Mouse (Mus musculus) 3134 (cell line): ENCODE measurements around the gene Dvl1.

Experiments
- DNase-seq: peaks from one replicate; pipeline ENCODE4 v3.0.0-alpha.2; 2011; ENCODE audit warnings: low spot score; ENCODE audit not compliant: insufficient read length; ENCODE audit errors: extremely low read depth

Gene Dvl1

GRCm38 (mm10) chr4:155846871-155847578, at the start of gene Dvl1:
TSS of gene Dvl1 (plus strand) at chr4:155847402.
- peak; percentile 84 for DNase-seq

- no peak for DNase-seq
Measured at GRCm38 (mm10) chr4:155802075-155802474, 45.1 kb upstream of the Dvl1 start.

GRCm38 (mm10) chr4:155802741-155803339, 44.4 kb upstream of the Dvl1 start, which contains the start of gene Mrpl20:
TSS of gene Mrpl20 (plus strand) at chr4:155802878.
- no peak for DNase-seq

- DNase-seq: peak; percentile 89
Measured at GRCm38 (mm10) chr4:155803340-155804041, 43.7 kb upstream of the Dvl1 start.

DNA sequence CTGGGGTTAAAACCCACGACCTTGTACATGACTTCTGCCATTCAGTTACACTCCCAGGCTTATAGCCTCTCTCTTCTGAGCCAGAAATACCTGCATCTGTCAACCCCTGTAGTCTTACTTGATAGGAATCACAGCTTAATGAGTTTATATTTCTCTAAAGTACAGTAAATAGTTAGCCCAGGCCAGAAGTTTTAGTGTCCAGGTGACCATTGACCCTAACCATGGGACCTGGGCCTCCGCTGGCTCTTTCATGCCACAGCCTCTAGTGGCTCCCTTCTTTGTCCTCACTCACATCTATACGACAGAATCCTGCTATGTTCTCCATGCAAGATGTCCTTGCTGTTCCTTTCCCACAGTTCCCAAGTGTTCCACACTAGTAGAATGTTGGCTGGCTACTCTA, 39.4 kb upstream of the Dvl1 start:
- DNase-seq: no peak

GRCm38 (mm10) chr4:155811929-155812664, 35.1 kb upstream of the Dvl1 start, which contains the start of gene Ccnl2:
TSS of gene Ccnl2 (plus strand) at chr4:155812489.
- peak; percentile 92 for DNase-seq

GRCm38 (mm10) chr4:155812665-155813181, 34.5 kb upstream of the Dvl1 start:
- peak; percentile 36 for DNase-seq

GRCm38 (mm10) chr4:155817533-155817932, 29.7 kb upstream of the Dvl1 start:
- DNase-seq: no peak

DNA sequence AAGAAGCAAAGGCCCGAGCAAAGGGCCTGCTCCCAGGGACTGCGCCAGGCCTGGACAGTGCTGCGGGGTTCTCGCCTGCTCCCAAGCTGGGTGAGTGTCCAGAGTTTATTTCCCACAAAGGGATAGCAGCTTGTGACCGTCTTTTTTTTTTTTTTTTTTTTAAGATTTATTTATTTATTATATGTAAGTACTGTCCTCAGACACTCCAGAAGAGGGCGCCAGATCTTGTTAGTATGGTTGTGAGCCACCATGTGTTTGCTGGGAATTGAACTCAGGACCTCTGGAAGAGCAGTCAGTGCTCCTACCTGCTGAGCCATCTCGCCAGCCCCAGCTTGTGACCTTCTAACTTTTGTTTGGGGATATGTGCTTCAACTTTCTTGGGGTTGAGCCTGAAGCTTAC, 26.2 kb upstream of the Dvl1 start:
- DNase-seq: no peak

DNA sequence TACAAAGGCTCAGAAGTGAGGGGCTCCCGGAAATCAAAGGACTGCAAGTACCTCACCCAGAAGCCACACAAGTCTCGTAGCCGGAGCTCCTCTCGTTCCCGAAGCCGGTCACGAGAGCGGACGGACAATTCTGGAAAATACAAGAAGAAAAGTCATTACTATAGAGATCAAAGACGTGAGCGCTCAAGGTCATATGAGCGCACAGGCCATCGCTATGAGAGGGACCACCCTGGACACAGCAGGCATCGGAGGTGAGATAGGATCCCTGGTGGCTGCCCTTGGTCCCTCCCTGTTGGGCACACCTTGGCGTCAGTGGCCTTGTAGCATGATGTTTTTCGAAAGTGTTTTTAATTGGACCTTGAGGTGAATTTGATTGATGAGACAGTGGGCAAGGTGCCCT, 23.8 kb upstream of the Dvl1 start:
- no peak for DNase-seq

DNA sequence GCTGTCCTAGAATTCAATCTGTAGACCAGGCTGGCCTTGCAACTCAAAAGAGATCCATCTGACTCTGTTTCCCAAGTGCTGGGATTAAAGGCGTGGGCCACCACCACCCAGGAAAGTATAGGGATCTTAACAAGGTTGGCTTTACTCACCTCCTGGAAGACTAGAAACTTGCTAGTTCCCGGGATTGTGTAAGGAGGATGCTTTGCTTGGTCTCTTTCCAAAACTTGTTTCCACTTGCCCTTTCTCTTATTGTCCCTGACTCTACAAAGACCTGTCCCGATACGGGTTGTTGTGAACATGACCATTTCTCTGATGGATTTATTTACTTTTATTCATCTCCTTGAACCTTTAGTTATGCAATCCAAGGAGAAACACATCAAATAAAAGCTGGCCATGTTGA, 17.3 kb upstream of the Dvl1 start:
- DNase-seq: no peak

- DNase-seq: no peak
Measured at GRCm38 (mm10) chr4:155830596-155830995, 16.6 kb upstream of the Dvl1 start.

DNA sequence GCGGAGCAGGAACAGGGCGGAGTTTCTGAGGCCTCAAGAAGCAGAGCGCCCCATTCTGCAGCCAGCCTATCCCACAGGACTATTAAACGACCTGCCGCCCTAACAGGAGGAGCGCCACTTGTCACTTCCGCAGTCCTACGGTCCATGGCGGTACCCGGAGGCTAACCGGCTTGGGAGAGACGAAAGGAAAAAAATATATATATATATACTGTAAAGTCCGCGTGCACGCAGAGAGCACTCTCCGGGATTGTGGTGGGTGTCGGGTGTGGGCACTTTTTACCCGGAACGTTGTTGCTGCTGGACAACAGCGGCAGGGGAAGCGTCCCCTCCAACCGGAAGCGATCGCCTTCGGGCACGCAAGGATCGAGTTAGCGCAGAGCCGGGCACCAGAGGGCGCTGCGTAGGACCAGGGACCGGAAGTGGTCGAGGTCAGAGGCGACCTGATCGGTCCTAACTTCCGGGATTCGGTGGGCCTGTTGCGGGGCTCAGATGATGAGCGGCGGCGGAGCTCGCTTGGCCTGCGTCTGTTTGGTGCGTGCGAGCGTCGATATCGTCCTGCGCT, 15.9 kb upstream of the Dvl1 start, which contains the start of gene Aurkaip1:
Aurkaip1 (plus strand) TSS at position 68 of the 562 bp plus-strand sequence.
- DNase-seq: peak; percentile 90

- DNase-seq: no peak
Measured at GRCm38 (mm10) chr4:155831831-155832230, 15.4 kb upstream of the Dvl1 start.

- no peak for DNase-seq
Measured at GRCm38 (mm10) chr4:155832321-155832720, 14.9 kb upstream of the Dvl1 start.

DNA sequence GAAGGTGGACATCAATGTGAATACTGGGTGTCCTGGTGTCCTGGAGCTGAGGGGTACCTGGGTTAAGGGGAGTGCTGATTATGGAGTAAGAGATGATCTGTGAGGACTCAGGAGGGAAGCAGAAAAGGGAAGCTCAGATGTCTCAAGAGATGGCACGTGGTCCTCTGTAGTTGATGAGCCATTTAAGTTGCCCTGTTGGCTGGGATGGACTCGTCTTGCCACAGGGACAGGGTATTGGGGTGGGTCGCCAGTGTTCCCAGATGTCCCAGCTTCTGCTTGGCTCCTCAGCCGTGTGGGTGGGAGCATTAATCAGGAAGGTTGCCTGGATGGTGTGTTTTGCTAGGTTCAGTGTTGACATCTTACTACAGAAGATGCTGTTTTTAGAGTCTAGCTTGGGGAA, 14.0 kb upstream of the Dvl1 start:
- no peak for DNase-seq

GRCm38 (mm10) chr4:155833836-155834235, 13.4 kb upstream of the Dvl1 start:
- DNase-seq: peak; percentile 57

GRCm38 (mm10) chr4:155837404-155838010, 9.7 kb upstream of the Dvl1 start:
- DNase-seq: peak; percentile 71

- peak; percentile 64 for DNase-seq
Measured at GRCm38 (mm10) chr4:155838187-155839153, 8.7 kb upstream of the Dvl1 start.
